Mouse (Mus musculus): Measurements from ENCODE around the gene 4921504E06Rik. TPM values are rescaled to one million over a fixed set of nuclear protein-coding genes. Genes with fewer than 3 reads are reported as not detected.

Gene 4921504E06Rik
- polyA plus RNA-seq, 1 experiment = not detected

- TF ChIP-seq POLR2A (IDR thresholded peaks at IDR 0.05; ENCODE audit: low read depth, low read length) (no peak), CTCF (IDR thresholded peaks at IDR 0.05; ENCODE audit: borderline replicate concordance, insufficient read depth, low read length) (no peak)
- Histone ChIP-seq H3K27ac (ENCODE audit: insufficient read depth, low read length) (no peak overlapping the region), H3K4me3 (ENCODE audit: insufficient read depth, low read length) (no peak overlapping the region), H3K4me1 (ENCODE audit: control insufficient read depth, insufficient read depth, low read length) (no peaks in the 10 kb centered on the region)
These were observed 104.4 kb downstream of the 4921504E06Rik start for GRCm38 (mm10) chr2:19449308-19449707.

GRCm38 (mm10) chr2:19448042-19448700, 105.5 kb downstream of the 4921504E06Rik start:
- no peak overlapping the region for H3K4me3 ChIP-seq (ENCODE audit: insufficient read depth, low read length)
- TF ChIP-seq CTCF (IDR thresholded peaks at IDR 0.05; ENCODE audit: borderline replicate concordance, insufficient read depth, low read length) (peak; percentile 35; the same call in 1 of the 2 replicates), POLR2A (IDR thresholded peaks at IDR 0.05; ENCODE audit: low read depth, low read length) (no peak)
- H3K27ac ChIP-seq (ENCODE audit: insufficient read depth, low read length) = no peak overlapping the region
- H3K4me1 ChIP-seq (ENCODE audit: control insufficient read depth, insufficient read depth, low read length) = no peaks in the 10 kb centered on the region

- no peak overlapping the region for H3K27ac ChIP-seq (ENCODE audit: insufficient read depth, low read length)
- no peak for TF ChIP-seq CTCF (IDR thresholded peaks at IDR 0.05; ENCODE audit: borderline replicate concordance, insufficient read depth, low read length)
- no peak overlapping the region for H3K4me3 ChIP-seq (ENCODE audit: insufficient read depth, low read length)
- no peaks in the 10 kb centered on the region for H3K4me1 ChIP-seq (ENCODE audit: control insufficient read depth, insufficient read depth, low read length)
These were observed 107.0 kb downstream of the 4921504E06Rik start for GRCm38 (mm10) chr2:19446746-19447145.

GRCm38 (mm10) chr2:19445871-19446501, 107.7 kb downstream of the 4921504E06Rik start:
- H3K4me3 ChIP-seq (ENCODE audit: insufficient read depth, low read length) = no peak overlapping the region

GRCm38 (mm10) chr2:19444931-19445831, 108.5 kb downstream of the 4921504E06Rik start, which contains the start of gene Ptf1a:
Ptf1a (plus strand) TSS chr2:19445663.
- Histone ChIP-seq H3K4me1 (ENCODE audit: control insufficient read depth, insufficient read depth, low read length) (no peaks in the 10 kb centered on the region), H3K27ac (ENCODE audit: insufficient read depth, low read length) (no peak within 1 kb of the TSS), H3K4me3 (ENCODE audit: insufficient read depth, low read length) (no peak within 1 kb of the TSS)
- TF ChIP-seq POLR2A (IDR thresholded peaks at IDR 0.05; ENCODE audit: low read depth, low read length) = no peak
- no peak for TF ChIP-seq CTCF (IDR thresholded peaks at IDR 0.05; ENCODE audit: borderline replicate concordance, insufficient read depth, low read length)

More at GRCm38 (mm10) chr2:19445871-19446501, 107.7 kb downstream of the 4921504E06Rik start:
- TF ChIP-seq CTCF (IDR thresholded peaks at IDR 0.05; ENCODE audit: borderline replicate concordance, insufficient read depth, low read length) = no peak
- TF ChIP-seq POLR2A (IDR thresholded peaks at IDR 0.05; ENCODE audit: low read depth, low read length) = no peak
- H3K4me1 ChIP-seq (ENCODE audit: control insufficient read depth, insufficient read depth, low read length) = no peaks in the 10 kb centered on the region
- H3K27ac ChIP-seq (ENCODE audit: insufficient read depth, low read length) = no peak overlapping the region

GRCm38 (mm10) chr2:19444346-19444745, 109.4 kb downstream of the 4921504E06Rik start:
- H3K4me1 ChIP-seq (ENCODE audit: control insufficient read depth, insufficient read depth, low read length) = no peaks in the 10 kb centered on the region
- no peak overlapping the region for H3K4me3 ChIP-seq (ENCODE audit: insufficient read depth, low read length)
- no peak overlapping the region for H3K27ac ChIP-seq (ENCODE audit: insufficient read depth, low read length)
- TF ChIP-seq CTCF (IDR thresholded peaks at IDR 0.05; ENCODE audit: borderline replicate concordance, insufficient read depth, low read length) (no peak), POLR2A (IDR thresholded peaks at IDR 0.05; ENCODE audit: low read depth, low read length) (no peak)

GRCm38 (mm10) chr2:19431614-19432323, 121.9 kb downstream of the 4921504E06Rik start:
- TF ChIP-seq POLR2A (IDR thresholded peaks at IDR 0.05; ENCODE audit: low read depth, low read length) (no peak), CTCF (IDR thresholded peaks at IDR 0.05; ENCODE audit: borderline replicate concordance, insufficient read depth, low read length) (no peak)
- H3K4me1 ChIP-seq (ENCODE audit: control insufficient read depth, insufficient read depth, low read length) = no peaks in the 10 kb centered on the region
- no peak overlapping the region for H3K4me3 ChIP-seq (ENCODE audit: insufficient read depth, low read length)
- no peak overlapping the region for H3K27ac ChIP-seq (ENCODE audit: insufficient read depth, low read length)

- Histone ChIP-seq H3K4me3 (ENCODE audit: insufficient read depth, low read length) (no peak overlapping the region), H3K4me1 (ENCODE audit: control insufficient read depth, insufficient read depth, low read length) (no peaks in the 10 kb centered on the region), H3K27ac (ENCODE audit: insufficient read depth, low read length) (no peak overlapping the region)
- no peak for TF ChIP-seq POLR2A (IDR thresholded peaks at IDR 0.05; ENCODE audit: low read depth, low read length)
- TF ChIP-seq CTCF (IDR thresholded peaks at IDR 0.05; ENCODE audit: borderline replicate concordance, insufficient read depth, low read length) = 0 out of 2 replicates have a peak, but pooled peaks have one; percentile 10
These were observed 122.5 kb downstream of the 4921504E06Rik start for GRCm38 (mm10) chr2:19431186-19431585.

GRCm38 (mm10) chr2:19430746-19431145, 123.0 kb downstream of the 4921504E06Rik start:
- Histone ChIP-seq H3K4me3 (ENCODE audit: insufficient read depth, low read length) (no peak overlapping the region), H3K27ac (ENCODE audit: insufficient read depth, low read length) (no peak overlapping the region), H3K4me1 (ENCODE audit: control insufficient read depth, insufficient read depth, low read length) (no peaks in the 10 kb centered on the region)
- TF ChIP-seq POLR2A (IDR thresholded peaks at IDR 0.05; ENCODE audit: low read depth, low read length) (no peak), CTCF (IDR thresholded peaks at IDR 0.05; ENCODE audit: borderline replicate concordance, insufficient read depth, low read length) (no peak)

Data from embryonic fibroblast, embryonic 13.5 days (primary cell).